Mouse (Mus musculus): ENCODE measurements around the gene 5330417C22Rik. TPM values are rescaled to one million over a fixed set of nuclear protein-coding genes. Genes with fewer than 3 reads are reported as not detected.
"Not testable (repeated sequence)": the region's sequence is repeated elsewhere in the genome, so short reads cannot be mapped to it uniquely, and the experiment has no call there.

The 5330417C22Rik gene
- total RNA-seq, 4 experiments from 2014 or later: 0.16 to 0.20 TPM; not detected in 2

GRCm38 (mm10) chr3:108533114-108533885 lies 3.0 kb downstream of the 5330417C22Rik start:
- DNase-seq (ENCODE audit: low spot score): no peak

GRCm38 (mm10) chr3:108528489-108528888 lies 7.8 kb downstream of the 5330417C22Rik start:
- no peak for DNase-seq (ENCODE audit: low spot score)

GRCm38 (mm10) chr3:108523415-108523814 lies 12.9 kb downstream of the 5330417C22Rik start:
- no peak for DNase-seq (ENCODE audit: low spot score)

- DNase-seq (ENCODE audit: low spot score): no peak
These were observed 18.1 kb downstream of the 5330417C22Rik start for GRCm38 (mm10) chr3:108518276-108518675.

- DNase-seq (ENCODE audit: low spot score): no peak
These were observed 22.9 kb downstream of the 5330417C22Rik start for GRCm38 (mm10) chr3:108513465-108513864.

GRCm38 (mm10) chr3:108510716-108511483 lies 25.4 kb downstream of the 5330417C22Rik start:
- DNase-seq (ENCODE audit: low spot score): no peak

- no peak for DNase-seq (ENCODE audit: low spot score)
These were observed 26.2 kb downstream of the 5330417C22Rik start for GRCm38 (mm10) chr3:108510156-108510555.

GRCm38 (mm10) chr3:108508745-108509474 lies 27.4 kb downstream of the 5330417C22Rik start:
- DNase-seq (ENCODE audit: low spot score): no peak

- no peak for DNase-seq (ENCODE audit: low spot score)
These were observed 32.4 kb downstream of the 5330417C22Rik start for GRCm38 (mm10) chr3:108503908-108504307.

GRCm38 (mm10) chr3:108501411-108501810 lies 34.9 kb downstream of the 5330417C22Rik start:
- DNase-seq (ENCODE audit: low spot score): not testable (repeated sequence)

GRCm38 (mm10) chr3:108499826-108500225 lies 36.5 kb downstream of the 5330417C22Rik start:
- DNase-seq (ENCODE audit: low spot score): no peak

- no peak for DNase-seq (ENCODE audit: low spot score)
These were observed 38.7 kb downstream of the 5330417C22Rik start for GRCm38 (mm10) chr3:108497602-108498001.

GRCm38 (mm10) chr3:108495486-108495885 lies 40.9 kb downstream of the 5330417C22Rik start:
- no peak for DNase-seq (ENCODE audit: low spot score)

- no peak for DNase-seq (ENCODE audit: low spot score)
These were observed 41.4 kb downstream of the 5330417C22Rik start for GRCm38 (mm10) chr3:108494861-108495474.

GRCm38 (mm10) chr3:108489968-108490367 lies 46.4 kb downstream of the 5330417C22Rik start:
- no peak for DNase-seq (ENCODE audit: low spot score)

- DNase-seq (ENCODE audit: low spot score): no peak
These were observed 51.6 kb downstream of the 5330417C22Rik start for GRCm38 (mm10) chr3:108484749-108485148.

GRCm38 (mm10) chr3:108478800-108479199 lies 57.5 kb downstream of the 5330417C22Rik start:
- DNase-seq (ENCODE audit: low spot score): no peak

- DNase-seq (ENCODE audit: low spot score): peak; percentile 14
These were observed 59.3 kb downstream of the 5330417C22Rik start for GRCm38 (mm10) chr3:108476761-108477619.

- no peak for DNase-seq (ENCODE audit: low spot score)
These were observed 60.8 kb downstream of the 5330417C22Rik start for GRCm38 (mm10) chr3:108475496-108475895.

GRCm38 (mm10) chr3:108474969-108475368 lies 61.4 kb downstream of the 5330417C22Rik start:
- no peak for DNase-seq (ENCODE audit: low spot score)

GRCm38 (mm10) chr3:108467760-108468159 lies 68.6 kb downstream of the 5330417C22Rik start:
- DNase-seq (ENCODE audit: low spot score): no peak

Measured in heart, adult 8-10 months (tissue).